Mouse (Mus musculus): ENCODE measurements around the gene Cox19. TPM values are rescaled to one million over a fixed set of nuclear protein-coding genes. Genes with fewer than 3 reads are reported as not detected.
A peak's percentile ranks its signal among the peaks of the same experiment; 100 is the strongest.

The Cox19 gene
- polyA plus RNA-seq, 1 experiment, result 61.9 TPM

DNA sequence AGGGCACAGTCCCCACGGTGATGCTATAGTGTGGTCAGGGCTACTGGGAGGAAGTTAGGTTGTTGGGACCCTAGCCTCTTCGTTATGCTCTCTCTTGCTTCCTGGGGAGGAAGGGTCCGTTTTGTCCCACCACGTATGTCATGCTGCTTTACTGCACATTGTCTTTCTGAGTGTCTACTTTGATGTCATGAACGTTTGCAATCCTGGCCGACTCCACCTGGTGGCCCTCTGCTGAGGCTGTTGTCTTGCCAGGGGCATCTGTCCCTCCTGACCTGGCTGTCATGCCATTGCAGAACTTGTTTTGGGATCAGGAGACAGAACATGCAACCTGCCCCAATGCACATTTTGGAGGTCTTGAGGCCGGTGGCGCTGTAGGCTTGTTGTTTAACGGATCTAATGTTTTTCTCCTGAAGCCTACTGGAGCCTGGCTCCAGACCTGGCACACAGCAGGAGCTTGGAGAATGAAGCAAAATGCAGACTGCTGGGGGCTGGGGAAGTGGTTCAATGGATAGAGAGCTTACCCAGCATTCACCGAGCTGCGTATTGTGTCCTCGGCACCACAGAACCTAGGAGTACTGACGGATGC, 25.0 kb downstream of the Cox19 start:
- WGBS, result 72% methylated on average over 13 of the region's 13 CpGs
- TF ChIP-seq POLR2A (IDR thresholded peaks at IDR 0.05; ENCODE audit: borderline replicate concordance, extremely low read depth, low read depth, low read length), result no peak
- no peak for TF ChIP-seq CTCF (IDR thresholded peaks at IDR 0.05; ENCODE audit: insufficient read depth, low read length)
- no peak for DNase-seq
- Histone ChIP-seq H3K4me1 (ENCODE audit: control insufficient read depth, insufficient read depth, low read length) (peaks cover 4% of the 10 kb centered on the region), H3K4me3 (replicated peaks; ENCODE audit: extremely low read depth, low read depth, low read length) (no peak overlapping the region)

DNA sequence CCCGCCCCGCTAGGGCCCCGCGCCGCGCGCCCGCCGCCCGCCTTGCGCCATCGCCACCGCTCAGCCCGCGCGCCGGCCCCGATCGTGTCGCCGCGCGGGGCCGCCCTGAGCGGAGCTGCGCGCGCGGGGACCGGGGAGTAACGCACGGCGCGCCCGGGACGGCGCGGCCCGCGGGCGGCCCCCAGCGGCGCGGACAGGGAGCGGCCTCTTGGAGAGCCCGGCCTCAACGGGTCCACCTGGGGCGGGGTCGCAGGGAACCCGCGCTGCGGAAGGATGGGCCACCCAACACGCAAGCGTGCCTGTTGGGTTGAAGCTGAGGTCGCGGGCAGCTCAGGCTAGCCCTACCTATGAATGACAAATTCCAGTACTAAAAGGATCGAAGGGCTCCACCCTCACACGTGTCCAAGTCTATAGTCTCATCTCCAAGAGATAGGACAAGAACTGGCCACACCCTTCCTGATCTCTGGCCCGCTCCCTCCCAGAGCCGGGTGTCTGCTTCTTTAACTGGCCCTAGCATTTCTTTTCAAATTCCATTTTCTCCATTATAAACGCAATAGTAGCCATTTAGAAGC, 25.7 kb downstream of the Cox19 start, which contains the start of gene Adap1:
Gene Adap1 (minus strand): TSS at position 228 of the 572 bp plus-strand sequence.
- DNase-seq, result peak; percentile 54
- peaks cover 4% of the 10 kb centered on the region for H3K4me1 ChIP-seq (ENCODE audit: control insufficient read depth, insufficient read depth, low read length)
- 9% methylated on average over 60 of the region's 61 CpGs for WGBS

DNA sequence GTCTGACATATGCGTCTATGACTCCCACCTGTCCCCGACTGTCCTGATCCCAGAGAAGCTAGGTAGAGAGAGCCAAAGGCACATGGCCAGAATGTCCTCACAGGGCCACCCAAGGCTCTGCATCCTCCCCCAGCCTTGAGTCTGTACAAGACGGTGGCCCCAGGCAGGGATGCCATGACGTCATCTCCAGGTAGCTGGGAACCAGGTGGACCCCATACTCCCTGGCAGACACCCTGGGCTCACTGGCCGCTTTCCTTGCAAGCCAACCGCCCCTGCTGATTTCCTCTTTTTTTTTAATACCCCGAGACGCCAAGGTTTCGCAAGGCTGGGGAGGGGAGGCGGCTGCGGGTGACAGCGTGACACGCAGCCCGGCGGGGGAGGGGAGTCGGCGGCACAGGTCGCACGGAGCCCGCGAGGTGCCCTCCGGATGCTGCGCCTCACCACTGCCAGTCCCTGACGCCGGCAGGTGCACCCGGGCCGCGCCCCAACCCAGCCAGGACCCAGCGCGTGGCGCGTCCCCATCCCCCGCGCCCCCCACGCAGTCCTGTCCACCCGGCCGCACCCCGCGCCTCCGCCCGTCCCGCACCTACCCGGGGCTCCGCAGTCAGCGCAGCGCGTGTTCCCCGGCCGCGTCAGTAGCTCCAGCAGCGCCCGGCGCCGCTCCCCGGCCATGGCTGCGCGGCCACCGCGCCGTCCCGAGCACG, 26.4 kb downstream of the Cox19 start:
- peaks cover 4% of the 10 kb centered on the region for H3K4me1 ChIP-seq (ENCODE audit: control insufficient read depth, insufficient read depth, low read length)
- peak; percentile 38 for DNase-seq
- peak overlapping the region; percentile 27 for H3K4me3 ChIP-seq (replicated peaks; ENCODE audit: extremely low read depth, low read depth, low read length)
- WGBS, result 2% methylated on average over 58 of the region's 62 CpGs
- TF ChIP-seq CTCF (IDR thresholded peaks at IDR 0.05; ENCODE audit: insufficient read depth, low read length) (no peak), POLR2A (IDR thresholded peaks at IDR 0.05; ENCODE audit: borderline replicate concordance, extremely low read depth, low read depth, low read length) (no peak)

More for the DNA sequence above, 25.7 kb downstream of the Cox19 start, which contains the start of gene Adap1:
- TF ChIP-seq POLR2A (IDR thresholded peaks at IDR 0.05; ENCODE audit: borderline replicate concordance, extremely low read depth, low read depth, low read length) (no peak), CTCF (IDR thresholded peaks at IDR 0.05; ENCODE audit: insufficient read depth, low read length) (no peak)
- H3K4me3 ChIP-seq (replicated peaks; ENCODE audit: extremely low read depth, low read depth, low read length), result peak within 1 kb of the TSS; percentile 27

DNA sequence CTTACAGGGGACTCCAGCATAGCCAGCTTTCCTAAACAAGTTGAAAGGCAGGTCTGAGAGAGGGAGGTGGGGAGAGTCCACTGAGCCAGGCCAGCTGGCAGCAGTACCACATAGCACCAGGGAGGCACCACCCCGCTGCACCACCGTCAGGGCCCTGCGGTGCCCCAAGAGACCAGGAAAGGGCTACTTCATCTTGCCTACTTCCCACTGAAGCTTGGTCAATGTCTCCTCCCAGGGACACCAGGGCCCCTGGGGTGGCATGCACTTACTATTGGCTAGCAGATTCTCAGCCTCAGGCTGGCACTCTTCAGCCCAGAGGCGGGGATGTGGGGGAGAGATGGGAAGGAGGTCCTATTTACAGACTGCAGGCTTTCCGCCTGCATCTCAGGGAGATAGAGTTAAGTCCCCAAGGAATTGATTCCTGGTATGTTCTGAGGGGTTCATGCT, 27.1 kb downstream of the Cox19 start:
- DNase-seq, result no peak
- TF ChIP-seq CTCF (IDR thresholded peaks at IDR 0.05; ENCODE audit: insufficient read depth, low read length) (no peak), POLR2A (IDR thresholded peaks at IDR 0.05; ENCODE audit: borderline replicate concordance, extremely low read depth, low read depth, low read length) (no peak)
- WGBS, result 44% methylated on average over 5 of the region's 5 CpGs
- no peak overlapping the region for H3K4me3 ChIP-seq (replicated peaks; ENCODE audit: extremely low read depth, low read depth, low read length)
- peaks cover 4% of the 10 kb centered on the region for H3K4me1 ChIP-seq (ENCODE audit: control insufficient read depth, insufficient read depth, low read length)

DNA sequence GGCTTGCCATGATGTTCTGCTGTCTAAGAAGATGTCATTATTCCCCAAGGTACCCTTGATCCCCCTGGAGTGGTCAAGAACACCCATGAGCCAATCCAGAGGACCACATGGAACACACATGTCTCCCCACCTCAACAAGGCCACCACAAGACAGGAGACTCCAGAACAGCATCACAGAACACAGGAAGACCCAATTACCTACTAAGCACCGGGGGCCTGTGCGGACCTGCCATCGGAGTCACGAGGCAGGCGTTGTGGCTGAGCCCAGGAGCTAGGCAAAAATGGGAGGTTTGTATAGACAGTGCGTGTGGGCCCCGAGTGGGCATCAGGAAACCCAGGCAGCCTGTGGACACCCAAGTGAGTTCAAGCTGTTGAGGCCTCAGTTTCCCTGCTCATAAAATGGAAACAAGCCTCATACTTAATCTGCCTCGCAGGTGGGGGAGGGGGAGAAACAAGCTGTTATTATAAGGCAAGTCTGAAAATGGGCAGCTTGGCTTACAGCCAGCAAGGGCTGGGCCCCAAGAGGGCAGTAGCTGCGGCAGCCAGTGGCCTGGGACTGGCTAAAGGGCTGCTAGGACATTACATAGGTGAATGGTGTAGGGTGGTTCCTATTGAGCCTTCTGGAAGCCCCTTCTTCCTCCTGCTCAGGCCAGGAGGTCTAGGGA, 27.8 kb downstream of the Cox19 start:
- TF ChIP-seq POLR2A (IDR thresholded peaks at IDR 0.05; ENCODE audit: borderline replicate concordance, extremely low read depth, low read depth, low read length) (no peak), CTCF (IDR thresholded peaks at IDR 0.05; ENCODE audit: insufficient read depth, low read length) (no peak)
- H3K4me1 ChIP-seq (ENCODE audit: control insufficient read depth, insufficient read depth, low read length), result peaks cover 4% of the 10 kb centered on the region
- no peak overlapping the region for H3K4me3 ChIP-seq (replicated peaks; ENCODE audit: extremely low read depth, low read depth, low read length)
- no peak for DNase-seq
- WGBS, result 73% methylated on average over 9 of the region's 9 CpGs

GRCm38 (mm10) chr5:139321331-139321730, 29.9 kb downstream of the Cox19 start:
- peaks cover 4% of the 10 kb centered on the region for H3K4me1 ChIP-seq (ENCODE audit: control insufficient read depth, insufficient read depth, low read length)

GRCm38 (mm10) chr5:139320424-139320823, 30.8 kb downstream of the Cox19 start:
- TF ChIP-seq POLR2A (IDR thresholded peaks at IDR 0.05; ENCODE audit: borderline replicate concordance, extremely low read depth, low read depth, low read length), result no peak
- TF ChIP-seq CTCF (IDR thresholded peaks at IDR 0.05; ENCODE audit: insufficient read depth, low read length), result no peak
- H3K4me1 ChIP-seq (ENCODE audit: control insufficient read depth, insufficient read depth, low read length), result peaks cover 2% of the 10 kb centered on the region; the same call in 1 of the 2 replicates
- no peak for DNase-seq
- H3K4me3 ChIP-seq (replicated peaks; ENCODE audit: extremely low read depth, low read depth, low read length), result no peak overlapping the region
- 69% methylated on average over 7 of the region's 7 CpGs for WGBS

More at GRCm38 (mm10) chr5:139321331-139321730, 29.9 kb downstream of the Cox19 start:
- no peak overlapping the region for H3K4me3 ChIP-seq (replicated peaks; ENCODE audit: extremely low read depth, low read depth, low read length)
- DNase-seq, result no peak
- WGBS, result 77% methylated on average over 6 of the region's 6 CpGs
- TF ChIP-seq CTCF (IDR thresholded peaks at IDR 0.05; ENCODE audit: insufficient read depth, low read length) (no peak), POLR2A (IDR thresholded peaks at IDR 0.05; ENCODE audit: borderline replicate concordance, extremely low read depth, low read depth, low read length) (no peak)

DNA sequence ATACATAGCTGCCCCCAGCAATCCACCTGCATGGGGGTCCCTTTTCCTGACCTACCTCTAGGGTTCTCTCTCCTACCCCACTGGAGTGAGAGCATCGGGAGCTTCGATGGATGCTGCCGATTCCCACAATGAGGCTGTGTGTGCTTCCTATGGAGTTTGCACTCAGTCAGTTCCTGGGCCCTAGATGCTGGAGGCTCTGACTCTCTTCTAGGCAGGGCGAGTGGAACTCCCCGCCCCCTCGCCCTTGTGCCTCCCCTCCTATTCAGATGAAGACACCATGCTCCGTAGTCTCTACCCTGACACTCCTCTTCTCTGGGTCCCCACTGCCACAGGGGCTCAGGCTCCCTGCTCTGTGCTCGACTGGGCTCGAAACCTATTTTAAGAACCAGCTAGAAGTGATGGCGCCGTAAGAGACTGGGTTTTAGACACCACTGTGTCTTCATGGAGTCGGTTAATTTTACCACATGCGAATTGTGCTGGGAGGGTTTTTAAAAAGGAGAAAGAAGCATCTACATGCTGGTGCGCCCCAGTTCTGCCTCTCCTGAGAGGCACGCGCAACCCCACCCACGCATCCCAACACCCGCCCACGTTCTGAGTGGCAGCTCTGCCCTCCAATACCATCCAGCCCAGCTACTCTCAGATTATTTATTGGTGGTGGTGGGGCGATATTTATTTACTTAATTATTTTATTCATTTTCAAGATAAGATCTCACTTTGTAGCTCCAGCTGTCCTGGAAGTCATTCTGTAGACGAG, 33.3 kb downstream of the Cox19 start:
- 76% methylated on average over 21 of the region's 21 CpGs for WGBS
- Histone ChIP-seq H3K4me3 (replicated peaks; ENCODE audit: extremely low read depth, low read depth, low read length) (no peak overlapping the region), H3K4me1 (ENCODE audit: control insufficient read depth, insufficient read depth, low read length) (no peaks in the 10 kb centered on the region)
- no peak for TF ChIP-seq CTCF (IDR thresholded peaks at IDR 0.05; ENCODE audit: insufficient read depth, low read length)
- TF ChIP-seq POLR2A (IDR thresholded peaks at IDR 0.05; ENCODE audit: borderline replicate concordance, extremely low read depth, low read depth, low read length), result no peak
- DNase-seq, result no peak

Measured in lung, adult 2 months (tissue).